Mouse (Mus musculus): ENCODE data around the gene Pcbp2. TPM values are rescaled to one million over a fixed set of nuclear protein-coding genes. Genes with fewer than 3 reads are reported as not detected.

The Pcbp2 gene
- polyA plus RNA-seq, 1 experiment from 2014 or later = 68.4 TPM

DNA sequence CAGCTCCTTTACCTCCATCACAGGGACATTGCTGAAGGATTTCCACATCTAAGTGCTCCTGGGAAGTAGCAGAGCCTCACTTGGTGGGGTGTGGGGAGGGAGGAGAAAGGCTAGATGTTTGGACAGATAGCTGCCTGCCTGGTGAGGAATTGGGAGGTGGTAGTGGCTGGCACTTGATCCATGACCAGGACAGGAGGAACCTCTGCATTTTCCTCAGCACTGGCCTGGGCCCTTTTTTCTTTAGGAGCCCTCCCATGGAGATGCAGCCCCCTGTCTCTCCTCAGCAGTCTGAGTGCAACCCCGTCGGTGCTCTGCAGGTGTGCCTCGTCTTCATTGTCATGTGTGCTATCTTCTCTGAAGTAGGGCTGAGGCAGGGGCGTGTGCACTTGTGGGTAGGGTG, 51.1 kb downstream of the Pcbp2 start:
- WGBS (ENCODE audit: insufficient replicate concordance) = 84% methylated on average over 4 of the region's 4 CpGs
- no peaks in the 10 kb centered on the region for H3K27me3 ChIP-seq (ENCODE audit: insufficient read depth, low read length)
- peaks cover 21% of the 10 kb centered on the region for H3K36me3 ChIP-seq (replicated peaks; ENCODE audit: insufficient read depth, low read length)
- ATAC-seq (no peak), DNase-seq (no peak)
- no peaks in the 10 kb centered on the region for H3K9me3 ChIP-seq (ENCODE audit: low read length)
- H3K9ac ChIP-seq (replicated peaks) = no peak overlapping the region
- H3K27ac ChIP-seq (ENCODE audit: low read depth) = no peak overlapping the region
- H3K4me2 ChIP-seq (ENCODE audit: low read depth, low read length) = no peak overlapping the region
- H3K4me1 ChIP-seq (ENCODE audit: insufficient read depth) = peaks cover 15% of the 10 kb centered on the region
- no peak for TF ChIP-seq CTCF (IDR thresholded peaks at IDR 0.05; ENCODE audit: low read depth)
- TF ChIP-seq EP300 (IDR thresholded peaks at IDR 0.05; ENCODE audit: low read depth) = no peak
- no peak overlapping the region for H3K4me3 ChIP-seq (ENCODE audit: low read depth, low read length)

DNA sequence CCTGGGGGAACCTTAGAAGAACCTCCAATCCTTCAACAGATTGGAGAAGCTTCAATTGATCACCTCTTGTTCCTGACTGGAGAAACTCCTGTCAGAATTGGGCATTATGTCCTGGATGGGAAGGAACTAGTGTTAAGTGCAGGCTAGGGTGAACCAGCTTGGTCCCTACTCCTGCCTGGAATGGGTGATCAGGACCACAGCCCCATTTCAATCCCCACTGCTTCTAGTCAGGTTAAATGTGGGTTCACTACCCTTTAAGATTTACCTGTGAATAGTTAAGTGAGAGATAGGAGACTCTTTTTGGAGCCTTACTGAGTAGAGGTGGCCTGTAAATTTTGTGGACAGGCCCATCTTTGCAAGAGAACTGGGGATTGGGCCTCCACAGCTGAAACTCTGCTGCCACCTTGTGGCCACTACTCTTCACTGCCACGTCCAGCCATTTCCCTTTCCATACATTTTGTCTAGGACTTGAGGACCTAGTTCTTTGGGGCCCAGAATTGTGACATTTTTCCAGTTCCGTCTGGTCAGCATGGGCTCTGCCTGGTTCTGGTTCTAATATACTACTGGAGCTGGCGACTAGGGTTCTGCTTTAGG, 54.6 kb downstream of the Pcbp2 start, which contains the start of gene Npff:
Gene Npff (minus strand): TSS at position 51 of the 594 bp plus-strand sequence.
- H3K4me2 ChIP-seq (ENCODE audit: low read depth, low read length) = no peak within 1 kb of the TSS
- no peaks in the 10 kb centered on the region for H3K4me1 ChIP-seq (ENCODE audit: insufficient read depth)
- WGBS (ENCODE audit: insufficient replicate concordance) = 11% methylated on average over 3 of the region's 3 CpGs
- H3K4me3 ChIP-seq (ENCODE audit: low read depth, low read length) = no peak within 1 kb of the TSS
- H3K27ac ChIP-seq (ENCODE audit: low read depth) = no peak within 1 kb of the TSS
- peak; percentile 52; the same call in 1 of the 2 replicates for ATAC-seq
- H3K9ac ChIP-seq (replicated peaks) = no peak within 1 kb of the TSS
- H3K9me3 ChIP-seq (ENCODE audit: low read length) = no peaks in the 10 kb centered on the region
- H3K36me3 ChIP-seq (replicated peaks; ENCODE audit: insufficient read depth, low read length) = peaks cover 39% of the 10 kb centered on the region
- no peak for TF ChIP-seq EP300 (IDR thresholded peaks at IDR 0.05; ENCODE audit: low read depth)
- peak; percentile 98 for TF ChIP-seq CTCF (IDR thresholded peaks at IDR 0.05; ENCODE audit: low read depth)
- DNase-seq = peak; percentile 84
- H3K27me3 ChIP-seq (ENCODE audit: insufficient read depth, low read length) = no peaks in the 10 kb centered on the region

DNA sequence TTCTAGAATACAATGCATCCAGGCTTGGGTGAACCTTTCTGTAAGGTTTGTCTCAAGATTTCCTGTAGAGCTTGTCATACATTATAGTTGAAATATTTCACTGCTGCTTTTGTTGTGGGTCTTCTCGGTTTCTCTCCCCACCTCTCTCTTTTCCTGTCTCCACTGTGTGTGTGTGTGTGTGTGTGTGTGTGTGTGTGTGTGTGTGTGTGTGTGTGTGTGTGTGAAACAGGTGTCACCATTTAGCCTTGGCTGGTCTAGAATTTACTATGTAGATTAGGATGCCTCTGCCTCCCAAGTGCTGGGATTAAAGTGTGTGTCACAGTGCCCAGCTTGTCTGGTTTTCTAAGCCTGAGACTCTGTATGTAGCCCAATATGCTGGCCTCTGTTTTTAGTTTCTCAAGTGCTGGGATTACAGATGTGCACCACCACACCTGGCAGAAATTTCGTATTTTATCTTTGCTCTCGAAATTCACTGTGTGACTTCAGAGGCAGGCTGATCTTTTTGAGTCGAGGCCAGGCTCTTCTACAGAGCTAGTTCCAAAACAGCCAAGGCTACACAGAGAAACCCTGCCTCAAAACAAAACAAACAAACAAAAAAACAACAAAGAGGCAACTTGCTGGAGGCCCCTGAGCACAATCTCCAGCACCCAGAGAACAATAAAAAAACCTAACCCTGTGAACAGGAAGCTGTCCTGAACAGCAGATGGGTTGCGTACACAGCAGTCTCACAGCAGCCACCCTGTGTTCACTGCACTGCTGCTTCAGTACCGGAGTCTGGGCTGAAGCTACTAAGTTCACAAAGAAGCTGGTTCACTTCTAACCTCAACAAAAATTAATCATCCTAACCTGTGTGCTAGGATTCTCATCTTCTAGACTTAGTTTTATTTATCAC, 56.0 kb downstream of the Pcbp2 start:
- peaks cover 51% of the 10 kb centered on the region for H3K36me3 ChIP-seq (replicated peaks; ENCODE audit: insufficient read depth, low read length)
- H3K27me3 ChIP-seq (ENCODE audit: insufficient read depth, low read length) = no peaks in the 10 kb centered on the region
- no peak overlapping the region for H3K4me3 ChIP-seq (ENCODE audit: low read depth, low read length)
- ATAC-seq (no peak), DNase-seq (no peak)
- H3K4me1 ChIP-seq (ENCODE audit: insufficient read depth) = no peaks in the 10 kb centered on the region
- H3K9me3 ChIP-seq (ENCODE audit: low read length) = no peaks in the 10 kb centered on the region
- no peak for TF ChIP-seq EP300 (IDR thresholded peaks at IDR 0.05; ENCODE audit: low read depth)
- no peak for TF ChIP-seq CTCF (IDR thresholded peaks at IDR 0.05; ENCODE audit: low read depth)
- no peak overlapping the region for H3K27ac ChIP-seq (ENCODE audit: low read depth)
- 65% methylated on average over 6 of the region's 6 CpGs for WGBS (ENCODE audit: insufficient replicate concordance)
- no peak overlapping the region for H3K4me2 ChIP-seq (ENCODE audit: low read depth, low read length)
- no peak overlapping the region for H3K9ac ChIP-seq (replicated peaks)

DNA sequence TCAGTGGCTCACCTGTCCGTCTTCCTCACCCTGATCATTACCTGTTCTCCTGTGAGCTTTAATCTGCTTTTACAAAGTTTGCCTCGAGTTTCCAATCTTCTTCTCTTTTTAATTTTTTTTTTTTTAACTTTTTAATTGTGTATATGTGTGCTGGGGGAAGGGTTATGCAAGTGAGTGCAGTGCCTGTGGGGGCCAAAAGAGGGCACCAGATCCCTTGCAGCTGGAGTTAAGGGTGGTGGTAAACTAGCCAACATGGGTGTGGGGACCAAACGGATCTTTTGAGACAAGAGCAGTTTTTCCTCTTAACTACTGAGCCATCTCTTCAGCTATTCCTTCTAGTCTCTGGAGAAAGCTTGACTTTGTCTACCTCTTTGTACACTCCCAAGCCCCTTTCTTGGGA, 57.6 kb downstream of the Pcbp2 start:
- Histone ChIP-seq H3K9me3 (ENCODE audit: low read length) (no peaks in the 10 kb centered on the region), H3K36me3 (replicated peaks; ENCODE audit: insufficient read depth, low read length) (peaks cover 59% of the 10 kb centered on the region), H3K27ac (ENCODE audit: low read depth) (no peak overlapping the region), H3K9ac (replicated peaks) (no peak overlapping the region), H3K27me3 (ENCODE audit: insufficient read depth, low read length) (no peaks in the 10 kb centered on the region), H3K4me3 (ENCODE audit: low read depth, low read length) (no peak overlapping the region), H3K4me2 (ENCODE audit: low read depth, low read length) (no peak overlapping the region), H3K4me1 (ENCODE audit: insufficient read depth) (no peaks in the 10 kb centered on the region)
- 69% methylated on average over 3 of the region's 3 CpGs for WGBS (ENCODE audit: insufficient replicate concordance)
- ATAC-seq (no peak), DNase-seq (no peak)
- TF ChIP-seq CTCF (IDR thresholded peaks at IDR 0.05; ENCODE audit: low read depth) = peak; percentile 54
- TF ChIP-seq EP300 (IDR thresholded peaks at IDR 0.05; ENCODE audit: low read depth) = no peak

DNA sequence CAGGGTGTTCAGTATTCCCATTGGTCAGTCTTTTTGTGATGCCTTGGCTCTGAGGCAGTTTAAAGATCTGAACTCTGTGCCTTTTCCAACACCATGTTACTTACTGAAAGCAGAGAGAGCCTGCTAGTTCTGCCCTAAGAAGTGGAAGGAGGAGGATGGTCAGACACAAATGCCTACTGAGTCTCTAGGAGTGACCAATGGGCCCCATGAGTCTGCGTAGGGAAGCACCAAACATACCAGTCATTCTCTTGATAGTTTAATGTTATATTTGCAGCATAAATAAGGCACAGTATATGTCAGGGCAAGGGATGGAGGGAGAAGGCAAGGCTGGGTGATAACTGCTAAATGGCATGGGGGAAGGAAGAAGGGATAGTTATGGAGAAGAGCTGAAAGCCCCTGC, 58.1 kb downstream of the Pcbp2 start:
- DNase-seq (no peak), ATAC-seq (no peak)
- H3K27ac ChIP-seq (ENCODE audit: low read depth) = no peak overlapping the region
- peaks cover 63% of the 10 kb centered on the region for H3K36me3 ChIP-seq (replicated peaks; ENCODE audit: insufficient read depth, low read length)
- no peaks in the 10 kb centered on the region for H3K4me1 ChIP-seq (ENCODE audit: insufficient read depth)
- TF ChIP-seq EP300 (IDR thresholded peaks at IDR 0.05; ENCODE audit: low read depth) (no peak), CTCF (IDR thresholded peaks at IDR 0.05; ENCODE audit: low read depth) (no peak)
- no peak overlapping the region for H3K9ac ChIP-seq (replicated peaks)
- no peak overlapping the region for H3K4me3 ChIP-seq (ENCODE audit: low read depth, low read length)
- WGBS (ENCODE audit: insufficient replicate concordance) = 93% methylated on average over 1 of the region's 1 CpGs
- no peak overlapping the region for H3K4me2 ChIP-seq (ENCODE audit: low read depth, low read length)
- no peaks in the 10 kb centered on the region for H3K9me3 ChIP-seq (ENCODE audit: low read length)
- no peaks in the 10 kb centered on the region for H3K27me3 ChIP-seq (ENCODE audit: insufficient read depth, low read length)

DNA sequence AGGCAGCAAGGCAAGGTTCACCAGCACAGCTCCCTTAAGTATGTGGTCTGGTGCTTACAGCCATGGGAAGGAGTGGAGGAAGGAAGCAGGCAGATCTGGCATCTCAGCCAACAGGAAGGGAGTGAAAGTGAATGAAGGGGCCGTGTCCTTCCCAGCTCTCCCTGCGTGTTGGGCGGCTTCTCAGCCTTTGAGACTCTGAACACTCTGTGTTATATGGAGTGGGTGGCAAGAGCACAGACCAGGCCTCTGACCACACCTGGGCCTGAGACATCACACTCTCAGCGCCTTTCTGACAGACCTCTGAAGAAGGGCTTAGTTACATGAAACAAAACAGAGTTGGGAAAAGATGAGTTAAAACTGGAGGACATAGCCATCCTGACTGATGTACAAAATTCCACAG, 60.2 kb downstream of the Pcbp2 start:
- DNase-seq (no peak), ATAC-seq (no peak)
- no peaks in the 10 kb centered on the region for H3K27me3 ChIP-seq (ENCODE audit: insufficient read depth, low read length)
- H3K36me3 ChIP-seq (replicated peaks; ENCODE audit: insufficient read depth, low read length) = peaks cover 64% of the 10 kb centered on the region
- H3K9ac ChIP-seq (replicated peaks) = no peak overlapping the region
- H3K4me2 ChIP-seq (ENCODE audit: low read depth, low read length) = no peak overlapping the region
- no peaks in the 10 kb centered on the region for H3K4me1 ChIP-seq (ENCODE audit: insufficient read depth)
- TF ChIP-seq CTCF (IDR thresholded peaks at IDR 0.05; ENCODE audit: low read depth) (no peak), EP300 (IDR thresholded peaks at IDR 0.05; ENCODE audit: low read depth) (no peak)
- H3K9me3 ChIP-seq (ENCODE audit: low read length) = no peaks in the 10 kb centered on the region
- H3K4me3 ChIP-seq (ENCODE audit: low read depth, low read length) = no peak overlapping the region
- 74% methylated on average over 4 of the region's 4 CpGs for WGBS (ENCODE audit: insufficient replicate concordance)
- no peak overlapping the region for H3K27ac ChIP-seq (ENCODE audit: low read depth)

Data from liver, postnatal 0 days (tissue).